Mouse (Mus musculus) frontal cortex, postnatal 10 days (tissue): Measurements from ENCODE around the gene Zfp1.
A peak's percentile ranks its signal among the peaks of the same experiment; 100 is the strongest.

Source experiments
- DNase-seq, 2 experiments: peaks; one replicate each; pipeline ENCODE4 v3.0.0; 2022; ENCODE audit warnings: low spot score in 2 of 2, mixed read lengths in 1 of 2

Gene Zfp1

DNA sequence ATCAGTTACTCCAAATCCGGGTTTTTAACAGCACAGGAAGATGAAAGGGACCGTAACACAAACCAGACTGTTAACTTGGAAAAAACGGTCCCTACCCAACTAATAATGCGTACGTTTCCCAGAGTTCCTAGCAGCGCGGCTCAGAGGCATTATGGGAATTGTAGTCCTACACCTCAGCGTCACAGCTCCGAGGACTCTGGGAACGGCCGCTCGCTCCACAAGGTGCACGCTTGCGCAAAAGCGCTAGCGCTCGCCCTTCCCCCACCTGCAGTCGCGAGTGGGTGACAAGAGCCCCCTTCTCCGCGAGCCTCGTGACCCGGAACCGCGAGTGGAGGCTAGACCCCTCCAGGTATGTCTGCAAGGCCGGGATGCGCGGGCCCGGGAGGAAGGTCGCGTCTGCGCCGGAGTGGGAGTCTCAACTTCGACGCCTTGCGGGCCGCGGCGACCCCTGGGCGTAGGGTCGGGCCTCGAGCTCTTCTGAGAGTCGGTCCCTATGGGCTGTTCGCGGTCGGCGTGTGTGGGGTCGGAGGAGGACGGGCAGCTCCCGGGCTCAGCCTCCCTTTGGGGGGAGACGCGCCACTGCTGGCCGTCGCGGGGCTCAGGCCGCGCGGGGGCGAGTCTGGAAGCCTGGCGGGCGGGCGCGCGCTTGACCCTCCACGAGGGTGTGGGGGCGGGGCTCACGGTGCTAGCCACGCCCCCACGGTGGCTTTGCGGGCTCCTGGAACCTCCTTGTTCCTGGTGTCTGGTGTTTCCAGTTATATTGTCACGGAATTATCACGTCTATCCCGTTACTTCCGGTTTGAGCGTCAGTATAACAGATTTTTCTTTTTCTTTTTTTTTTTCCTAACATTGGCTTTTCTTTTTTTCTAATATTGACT lies at the start of gene Zfp1:
Zfp1 (plus strand) TSS at position 138 of the 878 bp plus-strand sequence.
- DNase-seq = peak; percentile 91 to 95

GRCm38 (mm10) chr8:111594044-111594840 lies 49.0 kb upstream of the Zfp1 start:
- no peak for DNase-seq

GRCm38 (mm10) chr8:111594951-111595350 lies 48.2 kb upstream of the Zfp1 start:
- no peak for DNase-seq

DNA sequence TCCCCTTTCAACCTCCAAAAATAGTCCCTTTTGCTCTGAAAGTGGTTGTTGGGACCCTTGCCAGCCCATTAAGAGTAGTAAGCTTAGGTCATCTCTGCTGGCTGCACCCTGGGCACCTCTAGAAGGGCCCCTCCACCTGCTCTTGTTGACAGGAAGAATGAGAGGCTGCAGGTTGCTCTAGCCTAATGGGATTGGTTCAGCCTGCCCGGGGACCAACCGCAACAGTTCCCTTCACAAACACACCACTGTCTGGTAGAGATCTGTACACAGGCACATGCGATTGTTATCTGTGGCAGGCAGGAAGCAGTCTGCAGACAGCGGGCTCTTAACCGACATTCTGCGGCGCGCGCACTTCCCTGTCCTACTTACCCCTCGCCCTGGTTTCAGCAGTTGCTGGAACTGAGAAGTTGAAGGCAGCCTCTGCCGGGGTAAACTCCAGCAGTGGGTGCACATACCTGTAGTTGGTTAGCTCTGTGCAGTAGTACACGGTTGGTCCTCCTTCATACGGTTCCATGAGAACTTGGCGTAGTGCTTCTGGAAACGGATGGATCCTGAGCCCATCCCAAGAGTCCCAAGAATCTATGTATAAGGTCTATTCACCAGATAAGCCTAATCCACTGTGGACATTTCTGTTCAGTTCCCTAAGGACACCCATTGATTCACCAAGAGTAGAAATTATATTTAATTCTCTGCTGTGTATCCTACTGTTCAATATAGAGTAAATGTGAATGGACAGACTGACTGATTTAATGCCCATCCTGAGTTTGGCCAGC lies 47.3 kb upstream of the Zfp1 start:
- peak; percentile 24 to 32 for DNase-seq

GRCm38 (mm10) chr8:111596485-111596821 lies 46.7 kb upstream of the Zfp1 start:
- DNase-seq = no peak

DNA sequence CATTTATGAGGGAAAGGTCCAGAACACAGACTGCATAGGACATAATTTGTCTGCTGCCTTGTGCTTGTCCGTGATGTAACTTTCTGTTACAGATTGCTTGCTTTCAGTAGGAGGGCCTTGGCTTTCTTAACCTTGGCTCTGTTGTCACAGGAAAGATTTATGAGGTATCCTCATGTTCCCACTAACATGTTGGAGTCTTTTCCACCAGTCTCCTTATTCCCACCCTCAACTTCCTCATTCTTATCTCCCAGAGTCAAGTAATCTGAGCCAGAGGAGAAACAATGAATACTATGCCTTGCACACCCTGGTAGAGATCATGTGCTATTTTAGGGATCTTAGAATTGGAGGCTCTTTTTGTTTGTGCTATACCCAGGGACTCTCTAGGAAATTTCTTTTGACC lies 45.9 kb upstream of the Zfp1 start:
- DNase-seq = no peak

- no peak for DNase-seq
Observed at GRCm38 (mm10) chr8:111599707-111600444, 43.3 kb upstream of the Zfp1 start.

GRCm38 (mm10) chr8:111602050-111602449 lies 41.2 kb upstream of the Zfp1 start:
- DNase-seq = no peak

DNA sequence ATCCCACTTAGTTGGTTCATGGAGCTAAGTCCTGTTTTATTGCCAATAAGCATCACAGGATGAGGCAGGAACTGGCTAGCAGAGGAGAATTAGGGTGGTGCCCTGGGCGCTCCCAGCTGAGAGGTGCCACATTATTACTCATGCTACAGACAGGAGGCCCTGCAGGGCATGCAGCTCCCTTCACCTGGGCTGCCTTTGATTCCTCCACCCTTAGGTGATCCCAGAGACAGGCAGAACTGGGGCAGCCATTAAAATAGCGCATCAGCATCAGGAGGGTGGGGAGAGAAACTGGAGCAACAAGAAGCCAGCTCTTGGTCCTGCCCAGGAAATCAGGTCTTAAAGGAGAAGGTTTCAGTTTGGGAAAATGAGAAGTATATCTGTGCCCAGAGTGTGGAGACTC lies 38.2 kb upstream of the Zfp1 start:
- no peak for DNase-seq

DNA sequence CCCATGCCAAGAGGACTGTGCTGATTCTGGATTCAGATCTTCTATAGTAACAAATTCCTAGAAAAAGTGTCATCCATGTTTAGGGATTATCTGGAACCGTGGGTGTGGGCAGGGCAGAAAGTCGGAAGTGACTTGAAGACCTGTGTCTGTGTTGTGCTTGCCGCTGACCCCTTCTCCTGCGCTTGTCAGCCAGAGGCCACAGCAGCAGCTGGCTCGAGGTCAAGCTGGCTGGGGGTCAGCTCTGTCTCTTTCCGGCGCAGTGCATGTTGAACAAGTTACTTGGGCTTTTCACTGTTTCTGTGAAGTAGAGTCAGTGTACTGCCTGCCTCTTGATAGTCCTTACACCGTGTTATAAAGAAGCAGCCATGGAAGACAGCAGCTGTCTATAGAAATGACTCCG lies 36.2 kb upstream of the Zfp1 start:
- no peak for DNase-seq

GRCm38 (mm10) chr8:111607414-111607813 lies 35.8 kb upstream of the Zfp1 start:
- DNase-seq = no peak

DNA sequence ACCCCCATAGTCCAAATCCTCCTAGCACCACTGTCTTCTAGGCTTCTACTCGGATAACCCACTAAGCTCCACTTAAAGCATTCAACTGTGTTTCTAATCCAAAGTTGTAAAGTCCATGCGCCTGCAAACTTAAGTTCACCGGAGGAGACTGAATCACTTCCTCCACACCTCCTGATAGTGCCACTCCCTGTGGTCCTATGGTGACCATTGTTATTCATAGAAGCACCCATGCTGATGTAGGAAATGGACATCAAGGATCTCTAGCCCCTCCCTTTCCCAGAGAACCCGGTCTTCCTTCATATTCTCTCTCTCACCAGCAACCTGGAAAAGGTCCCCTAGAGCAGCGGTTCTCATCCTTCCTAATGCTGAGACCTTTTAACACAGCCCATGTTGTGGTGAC lies 30.0 kb upstream of the Zfp1 start:
- DNase-seq = no peak

DNA sequence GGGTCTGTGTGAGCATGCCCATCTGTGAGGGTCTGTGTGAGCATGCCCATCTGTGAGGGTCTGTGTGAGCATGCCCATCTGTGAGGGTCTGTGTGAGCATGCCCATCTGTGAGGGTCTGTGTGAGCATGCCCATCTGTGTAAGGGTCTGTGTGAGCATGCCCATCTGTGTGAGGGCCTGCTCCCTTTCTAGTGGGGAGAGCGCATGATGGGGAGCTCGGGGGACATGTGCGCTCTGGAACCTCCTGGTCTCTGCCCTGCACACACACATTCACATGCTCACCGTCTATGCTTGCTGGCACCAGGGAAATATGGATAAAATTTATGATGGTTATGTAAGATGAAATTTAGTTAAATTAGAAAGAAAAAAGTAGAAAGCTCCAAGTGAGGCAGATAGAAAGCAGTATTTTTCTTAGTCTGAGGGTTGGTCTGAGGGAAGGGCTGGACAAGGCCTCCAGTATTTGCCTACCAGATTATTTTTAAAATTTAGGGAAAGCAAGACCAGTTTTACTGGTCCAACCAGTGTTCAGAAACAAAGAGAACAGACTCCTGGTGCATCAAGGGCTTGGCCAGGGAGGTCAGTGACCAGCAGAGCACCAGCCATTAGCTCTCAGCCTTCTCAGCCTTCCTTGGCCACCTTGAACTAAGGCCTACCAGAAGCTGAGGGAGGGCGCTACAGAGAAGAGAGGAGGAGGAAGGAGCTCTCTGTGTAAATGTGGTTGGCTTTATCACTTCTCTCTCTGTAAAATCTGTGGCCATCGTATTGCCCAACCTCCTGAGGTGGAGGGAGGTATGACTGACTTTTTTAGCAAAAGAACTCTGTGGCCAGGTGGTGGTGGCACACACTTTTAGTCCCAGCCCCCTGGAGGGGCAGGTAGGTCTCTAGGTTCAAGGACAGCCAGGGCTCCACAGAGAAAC lies 28.2 kb upstream of the Zfp1 start:
- no peak for DNase-seq

- no peak for DNase-seq
Observed at GRCm38 (mm10) chr8:111617812-111618211, 25.4 kb upstream of the Zfp1 start.

- DNase-seq = no peak
Observed at GRCm38 (mm10) chr8:111618273-111618672, 24.9 kb upstream of the Zfp1 start.

DNA sequence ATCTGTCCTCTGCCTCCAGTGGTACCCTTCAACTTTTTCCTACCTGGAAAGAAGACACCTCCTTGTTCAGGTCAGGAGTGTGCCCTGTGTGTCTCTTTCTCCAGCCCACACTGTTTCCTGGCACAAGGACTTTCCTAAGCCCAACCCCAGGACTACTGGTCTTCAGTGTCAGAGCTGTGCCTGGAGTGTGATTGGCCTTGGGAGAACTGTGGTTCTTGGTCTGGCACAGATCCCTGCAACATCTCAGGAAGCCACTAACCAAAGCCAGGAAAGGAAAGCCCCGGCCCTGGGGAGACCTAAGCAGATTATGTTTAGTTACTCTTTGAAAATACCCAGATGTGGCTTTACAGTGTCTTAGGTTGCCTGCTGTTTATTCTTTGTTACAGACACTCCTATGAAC lies 23.3 kb upstream of the Zfp1 start:
- DNase-seq = no peak

- no peak for DNase-seq
Observed at GRCm38 (mm10) chr8:111622104-111622503, 21.1 kb upstream of the Zfp1 start.

DNA sequence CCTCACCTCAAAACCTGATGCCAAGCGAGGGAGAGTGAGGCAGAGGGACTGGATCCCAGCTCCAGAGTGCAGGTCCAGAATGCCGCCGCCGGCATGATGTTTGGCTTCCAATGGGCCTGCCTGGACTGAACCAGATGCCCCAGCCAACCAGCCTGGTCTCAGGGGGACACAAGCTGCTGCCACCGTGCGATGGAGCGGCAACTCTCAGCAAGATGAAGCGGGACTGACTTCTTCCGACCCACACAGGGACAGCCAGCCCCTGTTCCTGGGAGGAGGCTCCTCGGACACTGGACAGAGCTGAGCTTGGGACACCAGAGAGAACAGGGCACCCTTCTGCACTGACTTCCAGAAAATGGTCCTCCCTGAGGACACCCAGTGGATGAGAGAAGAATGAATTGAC lies 20.6 kb upstream of the Zfp1 start:
- no peak for DNase-seq

DNA sequence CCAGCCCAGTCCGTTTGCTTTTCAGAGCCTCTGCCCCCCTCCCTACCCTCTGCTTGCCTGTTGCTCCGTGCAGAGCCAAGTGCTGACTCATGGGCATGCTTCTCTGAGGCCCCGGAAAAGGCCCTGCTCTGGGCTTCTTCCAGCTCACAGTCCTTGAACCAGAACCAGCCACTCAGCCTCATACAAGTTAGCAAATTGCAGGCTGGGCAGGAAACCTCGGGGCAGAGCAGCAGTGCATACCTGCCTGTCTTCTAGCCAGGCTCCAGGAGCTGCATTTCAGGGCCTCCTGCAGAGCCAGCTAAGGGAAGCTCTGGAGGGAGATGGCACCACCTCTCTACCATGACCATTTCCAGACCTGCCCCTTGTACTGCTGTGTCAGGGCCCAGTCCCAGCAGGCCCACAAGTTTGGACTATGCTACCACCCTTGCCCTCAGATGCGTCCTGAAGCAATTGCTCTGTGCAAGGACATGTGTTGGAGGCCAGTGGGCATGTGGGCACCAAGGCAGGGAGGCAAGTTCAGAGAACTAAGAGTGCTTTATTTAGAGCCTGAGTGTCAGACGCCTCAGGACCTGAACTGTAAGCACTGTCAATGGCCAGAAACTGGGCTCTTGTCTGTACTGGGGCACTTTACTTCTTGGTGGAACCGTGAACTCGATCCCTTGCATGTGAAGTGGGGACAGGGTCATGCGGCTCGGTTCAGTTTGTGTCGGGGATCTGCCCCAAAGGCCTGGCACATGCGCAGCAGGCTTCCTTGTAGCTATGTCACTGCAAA lies 18.9 kb upstream of the Zfp1 start:
- no peak for DNase-seq

DNA sequence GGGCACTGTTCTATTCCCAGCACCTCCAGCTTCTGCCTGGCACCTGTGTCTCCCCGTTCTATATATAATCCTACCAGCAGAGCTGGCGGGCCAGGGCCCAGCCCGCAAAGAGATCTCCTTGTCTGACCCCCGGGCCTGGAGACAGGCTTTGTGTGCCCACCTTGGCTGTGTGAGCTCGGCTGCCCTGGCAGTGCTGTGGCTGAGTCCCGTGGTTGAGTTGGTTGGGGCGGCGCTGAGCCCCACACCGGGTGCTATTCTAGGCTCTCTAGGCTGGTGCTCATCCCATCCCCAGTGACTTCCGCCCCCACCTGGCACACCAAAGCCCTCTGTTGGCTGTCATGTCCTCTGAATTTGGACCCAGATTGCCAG lies 18.4 kb upstream of the Zfp1 start:
- DNase-seq = no peak
